Mouse (Mus musculus) kidney, postnatal 25 days (tissue): ENCODE results near the gene Btnl10.
"Not testable (repeated sequence)": the region's sequence is repeated elsewhere in the genome, so short reads cannot be mapped to it uniquely, and the experiment has no call there.

ENCODE experiments used
- DNase-seq, 2 experiments: peaks; one replicate each; pipeline ENCODE4 v3.0.0; 2021; ENCODE audit warnings: mixed read lengths in 2 of 2

Gene Btnl10

DNA sequence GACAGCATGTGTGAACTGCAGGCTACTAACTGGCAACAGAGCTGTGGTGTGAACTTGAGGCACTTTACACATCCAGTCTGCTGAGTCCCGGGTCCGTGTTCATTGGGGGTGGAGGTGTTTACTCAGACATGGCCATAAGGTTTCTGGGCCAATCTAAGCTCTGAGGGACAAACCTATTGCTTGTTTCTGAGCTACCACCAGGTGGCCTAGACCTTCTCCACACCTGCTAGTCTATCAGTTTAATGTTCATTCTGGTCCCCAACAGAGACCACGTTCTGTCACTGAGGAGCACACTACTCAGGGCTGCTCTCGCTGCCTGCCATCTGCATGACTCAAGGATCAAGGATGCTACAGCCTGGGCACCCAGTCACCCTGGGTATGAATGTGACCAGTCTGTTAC, 13.9 kb downstream of the Btnl10 start:
- DNase-seq, result no peak

DNA sequence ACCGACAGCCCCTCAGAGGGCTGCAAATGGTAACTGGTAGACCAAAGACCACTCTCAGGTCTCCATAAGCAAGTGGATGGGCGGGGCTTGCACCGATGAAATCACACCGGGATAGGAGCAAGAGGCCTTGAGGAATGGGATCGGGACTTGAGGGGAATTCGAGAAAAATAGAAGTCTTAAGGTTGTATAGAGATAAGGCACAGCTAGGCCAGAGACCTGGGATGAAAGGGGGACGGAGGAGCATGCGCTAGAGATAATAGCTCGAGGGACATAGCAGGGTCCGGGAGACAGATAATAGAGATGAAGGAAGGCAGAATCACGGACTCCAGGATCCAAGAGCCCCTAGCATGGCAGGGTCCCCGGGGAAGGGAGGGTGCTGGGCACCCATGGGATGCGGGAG, 20.2 kb downstream of the Btnl10 start:
- DNase-seq, result no peak

DNA sequence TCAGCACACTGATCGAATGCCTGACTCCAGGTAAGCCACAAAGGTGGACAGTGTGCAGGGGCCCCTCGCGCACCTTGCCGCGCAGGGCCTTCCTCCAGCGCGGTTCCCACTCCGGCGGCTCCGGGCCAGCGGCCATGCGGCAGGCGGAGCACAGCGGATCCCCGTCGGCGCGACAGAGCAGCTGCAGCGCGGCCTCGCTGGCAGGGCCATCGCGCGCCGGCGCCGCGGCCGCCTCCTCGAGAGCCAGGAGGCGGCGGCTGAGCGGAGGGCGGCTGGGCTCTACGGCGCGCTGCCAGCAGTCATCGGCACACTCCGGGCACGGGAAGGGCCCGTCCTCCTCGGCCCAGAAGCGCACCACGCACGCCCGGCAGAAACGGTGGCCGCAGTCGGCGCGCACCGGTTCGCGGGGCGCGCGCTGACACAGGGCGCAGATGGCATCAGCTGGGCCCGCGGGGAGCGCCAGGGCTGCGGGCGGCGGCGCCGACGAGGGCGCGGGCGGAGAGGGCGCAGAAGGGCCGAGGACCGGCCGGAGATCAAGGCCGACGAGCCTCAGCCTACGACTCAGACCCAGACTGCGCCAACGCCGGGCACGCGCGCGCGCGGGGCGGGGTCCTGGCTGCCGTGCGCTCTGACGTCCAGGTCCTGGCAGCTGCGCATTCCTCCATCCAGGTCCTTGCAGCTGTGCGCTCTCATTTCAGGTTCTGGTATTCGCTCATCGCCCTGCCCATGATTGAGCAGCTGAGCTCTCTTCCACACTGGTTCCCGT, 20.8 kb downstream of the Btnl10 start, which contains the start of gene Rnf187:
Gene Rnf187 (minus strand): TSS at position 595 of the 766 bp plus-strand sequence.
- peak; percentile 93 to 96 for DNase-seq

DNA sequence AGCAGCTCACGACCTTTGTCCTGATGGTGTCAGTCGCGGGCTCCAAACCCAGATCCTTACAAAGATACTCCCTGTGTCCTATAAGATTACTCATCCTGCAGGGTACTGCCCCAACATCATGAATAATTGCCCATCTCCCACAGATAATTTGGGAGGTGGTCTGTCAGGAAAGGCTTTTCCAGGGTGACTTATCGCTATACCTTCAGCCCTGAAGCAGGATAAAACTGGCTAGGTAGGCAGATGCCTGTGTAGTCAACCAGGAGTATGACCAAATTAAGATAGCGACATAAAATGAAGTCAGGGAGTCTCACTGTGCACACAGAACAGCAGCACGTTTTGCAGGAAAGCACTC, 21.4 kb downstream of the Btnl10 start:
- DNase-seq, result no peak

DNA sequence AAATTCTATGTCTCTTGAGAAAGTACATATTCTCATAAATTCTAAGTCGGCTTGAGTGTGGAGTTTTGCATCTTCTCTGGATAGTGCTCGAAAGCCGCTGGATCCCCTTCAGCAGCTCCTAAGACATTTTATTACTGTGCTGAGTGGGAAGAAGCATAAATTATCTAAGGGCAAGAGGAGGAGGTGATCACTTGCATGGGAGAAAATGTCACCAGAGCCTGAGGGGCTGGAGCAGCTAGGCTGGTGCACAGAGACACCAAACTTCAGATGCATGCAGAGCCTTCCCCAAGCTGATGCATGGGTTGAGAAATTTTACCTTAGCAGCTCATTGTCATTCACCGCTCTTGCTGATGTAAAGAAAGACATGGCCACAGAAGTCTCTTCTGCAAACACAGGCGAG, 26.4 kb downstream of the Btnl10 start:
- no peak for DNase-seq

DNA sequence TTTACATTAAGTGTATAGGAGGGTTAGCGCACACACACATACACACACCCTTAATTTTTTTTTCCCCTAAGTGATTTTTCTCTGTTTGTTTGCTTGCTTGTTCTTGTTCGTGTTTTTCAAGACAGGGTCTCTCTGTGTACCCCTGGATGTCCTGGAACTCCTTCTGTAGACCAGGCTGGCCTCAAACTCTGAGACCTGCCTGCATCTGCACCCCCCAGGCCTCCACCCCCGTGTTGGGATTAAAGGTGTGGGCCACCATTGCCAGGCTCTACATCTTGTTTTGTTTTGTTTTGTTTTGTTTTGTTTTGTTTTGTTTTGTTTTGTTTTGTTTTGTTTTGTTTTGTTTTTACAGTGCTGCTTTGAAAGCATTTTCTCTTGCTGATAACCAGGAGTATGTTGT, 29.6 kb downstream of the Btnl10 start:
- no peak for DNase-seq

DNA sequence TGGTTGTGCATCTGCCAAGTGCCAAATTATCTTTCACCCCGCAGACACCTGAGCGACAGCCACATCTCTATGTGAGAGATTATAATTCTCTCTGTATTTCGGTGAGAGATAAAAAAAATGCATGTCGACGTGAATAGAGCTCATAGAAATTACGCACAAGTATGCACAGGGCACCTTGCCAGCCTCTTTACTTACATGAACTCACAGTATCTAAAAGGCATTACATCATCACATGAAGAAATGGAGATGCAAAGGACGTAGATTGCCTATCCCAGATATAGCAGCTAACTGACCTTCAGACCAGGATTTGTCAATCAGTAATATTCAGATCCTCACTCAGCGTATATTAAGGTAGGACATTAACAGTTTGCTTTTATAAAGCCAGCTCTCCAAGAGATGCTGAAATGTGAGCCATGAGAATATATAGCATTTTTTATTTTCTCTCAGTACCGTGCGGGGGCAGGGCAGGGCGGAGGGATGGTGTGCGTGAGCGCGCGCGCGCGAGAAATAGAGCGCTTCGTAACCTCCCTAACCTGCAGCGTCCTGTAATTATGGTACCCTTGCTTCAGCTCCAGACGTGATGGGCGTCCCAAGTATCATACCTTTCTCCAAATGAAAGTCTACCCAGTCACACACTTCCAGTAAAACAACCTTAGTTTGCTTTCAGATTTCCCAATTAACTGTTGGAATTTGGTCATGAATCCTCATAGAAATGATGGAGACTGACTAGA, 30.3 kb downstream of the Btnl10 start:
- no peak for DNase-seq

DNA sequence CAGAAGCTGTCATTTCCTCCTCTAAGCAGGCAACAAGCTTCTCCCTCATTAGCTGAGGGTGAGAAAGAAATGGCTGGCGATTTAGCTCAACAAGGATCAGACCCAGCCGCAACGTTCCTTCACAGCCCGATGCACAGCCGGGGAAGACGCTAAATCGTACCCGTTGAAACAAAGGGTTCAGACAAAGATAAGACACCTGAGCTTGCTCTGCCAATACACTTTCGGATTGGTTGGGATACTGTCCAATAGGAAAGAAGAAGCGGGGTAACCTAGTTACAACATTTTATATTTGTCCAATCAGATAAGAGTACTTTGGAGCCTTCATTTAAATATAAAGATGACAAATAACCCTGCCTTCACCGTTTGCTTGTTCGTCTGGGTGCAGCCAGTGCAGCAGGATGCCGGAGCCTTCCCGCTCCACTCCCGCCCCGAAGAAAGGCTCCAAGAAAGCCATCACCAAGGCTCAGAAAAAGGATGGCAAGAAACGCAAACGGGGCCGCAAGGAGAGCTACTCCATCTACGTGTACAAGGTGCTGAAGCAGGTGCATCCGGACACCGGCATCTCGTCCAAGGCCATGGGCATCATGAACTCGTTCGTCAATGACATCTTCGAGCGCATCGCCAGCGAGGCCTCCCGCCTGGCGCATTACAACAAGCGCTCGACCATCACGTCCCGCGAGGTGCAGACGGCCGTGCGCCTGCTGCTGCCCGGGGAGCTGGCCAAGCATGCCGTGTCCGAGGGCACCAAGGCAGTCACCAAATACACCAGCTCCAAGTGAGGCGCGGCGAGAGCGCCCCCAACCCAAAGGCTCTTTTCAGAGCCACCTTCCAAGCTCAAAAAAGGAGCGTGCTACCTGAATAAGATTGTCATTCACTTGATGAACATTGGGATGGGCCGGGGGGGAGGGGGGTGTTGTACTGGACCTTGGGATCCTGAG, 31.1 kb downstream of the Btnl10 start, which contains the start of gene Hist3h2ba:
Gene Hist3h2ba (plus strand): TSS at position 379 of the 938 bp plus-strand sequence.
- DNase-seq, result peak; percentile 34 to 61

DNA sequence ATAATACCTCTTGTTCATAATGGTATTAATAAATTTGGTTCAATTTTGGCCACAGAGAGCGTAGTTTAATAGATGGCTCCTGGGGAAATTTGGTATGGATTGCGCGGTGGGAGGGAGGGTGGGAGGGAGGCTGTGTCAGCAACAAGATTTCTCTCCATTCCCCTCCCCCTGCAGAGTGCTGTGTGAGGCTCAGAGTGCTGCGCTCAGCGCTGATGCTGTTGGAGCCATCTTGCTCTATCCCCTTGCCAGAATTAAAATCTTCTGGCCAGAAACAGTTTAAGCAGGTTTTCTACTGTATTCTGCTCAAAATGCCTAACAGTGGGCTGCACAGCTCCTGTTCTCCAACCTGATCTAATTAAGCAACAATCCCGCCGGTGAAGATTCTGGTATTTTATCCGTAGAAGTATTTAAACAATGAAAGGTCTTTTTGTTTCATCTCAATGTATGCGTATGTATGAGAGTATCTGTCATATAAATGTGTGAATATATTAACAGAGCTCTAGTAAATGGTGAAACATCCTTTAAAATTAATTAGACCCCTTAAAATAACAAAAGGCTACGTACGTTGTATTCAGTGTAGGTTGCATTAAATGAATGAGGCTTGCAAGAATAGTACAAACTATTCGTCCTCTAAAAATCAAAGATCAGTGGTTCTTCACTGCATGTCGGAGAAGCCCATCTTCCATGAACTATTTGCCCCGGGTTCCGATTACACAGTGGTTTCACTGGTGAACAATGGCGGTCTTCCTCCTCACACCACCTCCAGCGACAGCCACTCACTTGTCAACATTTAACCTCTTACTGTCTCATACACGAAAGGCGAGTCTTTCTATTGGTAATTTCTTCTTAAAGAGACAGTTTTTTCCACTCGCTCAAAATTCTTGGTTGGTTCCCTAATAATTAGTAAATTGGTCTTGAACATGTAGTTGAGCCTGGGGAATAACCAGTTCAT, 32.0 kb downstream of the Btnl10 start:
- DNase-seq, result no peak

DNA sequence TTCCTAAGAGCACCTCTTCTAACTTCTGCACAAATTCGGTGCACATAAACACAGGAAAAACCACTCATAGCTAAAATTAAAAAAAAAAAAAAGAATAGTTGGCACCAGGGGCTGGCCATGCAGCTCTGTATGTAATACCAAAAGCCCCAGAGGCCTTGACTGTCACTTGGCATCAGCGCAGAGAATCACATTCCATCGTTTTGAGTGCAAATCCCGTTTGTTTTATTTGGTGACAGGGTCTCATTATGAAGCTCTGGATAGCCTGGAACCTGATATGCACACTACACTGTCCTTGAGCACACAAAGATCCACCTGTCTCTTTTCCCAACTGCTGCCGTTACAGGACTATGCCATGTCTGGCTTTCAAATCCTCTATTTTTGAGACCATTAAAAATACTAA, 33.5 kb downstream of the Btnl10 start:
- no peak for DNase-seq

DNA sequence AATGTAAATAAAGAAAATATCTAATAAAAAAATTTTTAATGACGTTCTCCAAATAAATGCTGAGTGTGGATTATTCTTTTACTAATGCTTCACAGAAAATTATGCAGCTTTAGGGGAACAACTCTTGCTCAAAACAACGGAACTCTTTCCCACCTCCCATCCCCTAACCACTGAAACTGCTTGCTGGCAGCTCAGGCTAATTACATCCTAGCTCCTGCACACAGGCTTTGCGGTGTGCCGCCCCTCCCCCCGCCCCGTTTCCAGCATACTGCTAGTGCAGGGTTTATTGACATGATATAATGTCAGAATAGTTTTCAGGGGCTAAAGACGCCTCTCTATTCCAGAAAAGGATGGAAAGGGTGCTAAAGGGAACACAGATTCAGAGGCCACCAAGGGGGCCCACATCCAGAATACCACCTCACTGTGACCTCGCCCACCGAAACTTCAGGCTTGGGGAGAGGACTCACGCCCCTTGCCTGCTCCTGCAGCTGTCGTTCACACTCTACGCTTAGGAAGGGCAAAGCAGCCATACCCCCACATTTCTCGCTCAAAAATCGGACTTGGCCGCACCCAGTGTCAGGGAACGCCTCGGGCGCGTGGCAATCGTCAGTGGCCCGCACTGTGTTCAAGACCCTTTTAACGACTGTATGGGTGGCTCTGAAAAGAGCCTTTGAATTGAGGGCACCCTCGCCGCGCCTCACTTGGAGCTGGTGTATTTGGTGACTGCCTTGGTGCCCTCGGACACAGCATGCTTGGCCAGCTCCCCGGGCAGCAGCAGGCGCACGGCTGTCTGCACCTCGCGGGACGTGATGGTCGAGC, 35.9 kb downstream of the Btnl10 start:
- no peak for DNase-seq

DNA sequence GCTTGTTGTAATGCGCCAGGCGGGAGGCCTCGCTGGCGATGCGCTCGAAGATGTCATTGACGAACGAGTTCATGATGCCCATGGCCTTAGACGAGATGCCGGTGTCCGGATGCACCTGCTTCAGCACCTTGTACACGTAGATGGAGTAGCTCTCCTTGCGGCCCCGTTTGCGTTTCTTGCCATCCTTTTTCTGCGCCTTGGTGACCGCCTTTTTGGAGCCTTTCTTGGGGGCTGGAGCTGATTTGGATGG, 36.4 kb downstream of the Btnl10 start:
- not testable (repeated sequence) for DNase-seq

DNA sequence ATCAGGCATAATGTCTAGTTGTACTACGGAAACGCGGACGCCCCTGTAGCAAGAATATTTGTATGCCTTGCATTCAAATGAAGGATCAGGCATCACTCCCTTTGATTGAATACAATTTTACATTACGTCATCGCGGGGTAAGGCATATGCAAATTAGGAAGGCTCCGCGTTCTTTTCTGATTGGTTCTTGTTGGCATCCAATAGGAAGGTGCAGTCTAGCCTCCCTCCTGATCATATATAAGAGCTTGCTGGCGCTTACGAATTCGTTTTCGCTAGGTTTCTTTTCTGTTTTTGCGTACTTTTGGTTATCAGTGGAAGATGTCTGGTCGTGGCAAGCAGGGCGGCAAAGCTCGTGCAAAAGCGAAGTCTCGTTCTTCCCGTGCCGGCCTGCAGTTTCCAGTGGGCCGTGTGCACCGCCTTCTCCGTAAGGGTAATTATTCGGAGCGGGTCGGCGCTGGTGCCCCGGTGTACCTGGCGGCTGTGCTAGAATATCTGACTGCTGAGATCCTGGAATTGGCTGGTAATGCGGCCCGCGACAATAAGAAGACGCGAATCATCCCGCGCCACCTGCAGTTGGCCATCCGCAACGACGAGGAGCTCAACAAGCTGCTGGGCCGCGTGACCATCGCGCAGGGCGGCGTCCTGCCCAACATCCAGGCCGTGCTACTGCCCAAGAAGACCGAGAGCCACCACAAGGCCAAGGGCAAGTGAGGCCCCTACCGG, 36.9 kb downstream of the Btnl10 start, which contains the start of the genes Hist3h2a and Trim17:
Gene Hist3h2a (plus strand): TSS at position 266 of the 723 bp plus-strand sequence.
Gene Trim17 (plus strand): TSS at position 266 of the 723 bp plus-strand sequence.
- DNase-seq, result peak; percentile 83 to 90

DNA sequence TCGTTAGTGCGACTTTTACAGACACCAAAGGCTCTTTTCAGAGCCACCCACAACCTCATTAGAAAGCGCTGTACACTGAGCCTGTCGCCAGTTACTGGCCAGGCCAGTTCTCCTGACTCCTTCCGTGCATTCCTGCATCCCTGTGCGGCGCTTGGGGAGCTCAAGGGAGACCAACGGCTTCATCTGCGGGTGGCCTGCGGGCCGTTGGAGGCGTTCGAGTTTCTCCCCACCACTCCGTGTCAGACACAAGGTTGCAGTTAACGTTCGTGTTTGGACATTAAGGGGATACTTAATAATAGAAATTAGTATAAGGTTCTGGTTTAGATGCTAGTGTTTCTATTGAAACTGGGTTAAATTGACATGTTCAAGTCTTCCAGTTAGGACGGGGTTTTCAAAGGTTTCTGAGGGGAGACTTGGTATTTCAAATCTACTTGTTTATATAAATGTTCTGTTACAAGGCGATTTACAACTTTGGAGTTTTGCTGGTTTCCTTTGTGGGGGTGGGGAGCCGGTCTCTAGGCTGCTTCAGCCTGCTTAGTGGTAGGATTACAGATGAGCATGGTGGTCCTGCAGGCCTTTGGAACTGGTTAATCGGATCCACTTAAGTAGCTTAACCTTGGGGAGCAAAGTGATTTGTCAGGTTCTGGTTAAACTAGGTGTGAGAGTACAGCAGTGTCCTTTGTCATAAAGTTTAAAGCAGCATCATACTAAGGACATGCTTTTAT, 37.6 kb downstream of the Btnl10 start:
- DNase-seq, result no peak

DNA sequence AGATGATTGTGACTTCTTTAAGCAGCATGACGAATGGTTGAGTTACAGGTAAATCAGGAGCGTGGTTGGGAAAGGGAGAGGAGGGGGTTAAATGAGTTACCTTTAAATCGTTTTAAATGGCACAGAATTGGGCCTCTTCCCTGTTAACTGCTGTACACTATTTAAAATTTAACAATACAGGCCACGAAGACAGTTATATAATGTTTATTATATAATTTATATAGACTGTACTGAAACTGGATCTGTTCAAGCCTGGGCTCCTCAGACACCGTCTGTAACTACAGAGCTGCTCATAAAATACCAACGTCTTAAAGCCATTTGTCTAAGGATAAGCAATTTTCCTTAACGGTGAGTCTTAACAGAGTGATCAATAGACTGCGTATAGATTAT, 38.2 kb downstream of the Btnl10 start:
- DNase-seq, result no peak

DNA sequence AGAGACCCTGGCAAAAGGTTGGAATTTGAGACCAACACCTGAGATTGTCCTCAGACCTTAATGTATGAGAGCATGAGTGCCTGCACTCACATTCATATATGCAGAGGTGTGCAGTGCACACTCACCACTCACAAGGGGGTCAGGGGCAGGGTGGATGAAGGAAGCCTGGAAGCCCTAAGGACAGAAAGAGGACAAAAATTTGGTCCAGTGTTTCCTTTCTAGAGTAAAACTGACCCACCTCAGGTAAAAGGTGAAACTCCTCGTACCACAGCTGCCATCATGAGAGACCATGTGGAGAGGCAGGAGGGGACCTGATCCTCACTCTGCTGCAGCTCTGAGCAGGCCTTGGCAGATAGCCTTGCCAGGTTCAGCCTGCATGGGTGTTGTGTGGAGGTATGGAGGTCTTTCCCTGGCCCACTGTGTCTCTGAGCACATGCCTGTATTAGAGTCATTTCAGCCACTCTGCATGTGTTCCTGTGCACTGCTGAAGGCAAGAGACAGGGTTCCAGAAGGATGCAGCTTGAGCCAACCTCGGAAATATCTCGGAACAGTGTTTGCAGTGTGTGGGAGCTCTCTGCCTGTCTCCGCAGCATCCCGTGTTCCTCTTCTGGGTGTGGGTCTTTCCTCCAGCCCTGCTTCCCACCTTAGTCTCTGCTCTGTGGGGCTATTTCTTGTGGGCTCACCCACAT, 39.7 kb downstream of the Btnl10 start:
- no peak for DNase-seq

DNA sequence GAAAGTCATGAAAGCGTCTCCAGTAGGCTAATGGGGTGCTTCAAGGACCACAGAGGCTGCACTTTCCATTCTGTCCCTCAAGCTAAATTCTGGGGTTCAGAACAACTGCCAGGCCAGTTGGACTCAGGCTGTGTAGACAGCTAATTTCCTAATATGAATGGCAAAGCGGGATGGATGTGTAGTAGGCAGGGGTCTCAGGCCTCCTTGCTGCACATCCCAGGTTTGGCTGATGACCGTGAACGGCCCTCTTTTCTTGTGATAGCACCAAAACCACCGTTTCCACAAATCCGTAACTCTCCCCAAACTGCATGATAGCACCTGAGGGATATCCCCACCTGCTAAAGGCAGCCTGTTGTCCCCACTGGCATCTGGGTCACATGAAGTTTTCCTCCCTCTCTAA, 40.8 kb downstream of the Btnl10 start:
- no peak for DNase-seq

DNA sequence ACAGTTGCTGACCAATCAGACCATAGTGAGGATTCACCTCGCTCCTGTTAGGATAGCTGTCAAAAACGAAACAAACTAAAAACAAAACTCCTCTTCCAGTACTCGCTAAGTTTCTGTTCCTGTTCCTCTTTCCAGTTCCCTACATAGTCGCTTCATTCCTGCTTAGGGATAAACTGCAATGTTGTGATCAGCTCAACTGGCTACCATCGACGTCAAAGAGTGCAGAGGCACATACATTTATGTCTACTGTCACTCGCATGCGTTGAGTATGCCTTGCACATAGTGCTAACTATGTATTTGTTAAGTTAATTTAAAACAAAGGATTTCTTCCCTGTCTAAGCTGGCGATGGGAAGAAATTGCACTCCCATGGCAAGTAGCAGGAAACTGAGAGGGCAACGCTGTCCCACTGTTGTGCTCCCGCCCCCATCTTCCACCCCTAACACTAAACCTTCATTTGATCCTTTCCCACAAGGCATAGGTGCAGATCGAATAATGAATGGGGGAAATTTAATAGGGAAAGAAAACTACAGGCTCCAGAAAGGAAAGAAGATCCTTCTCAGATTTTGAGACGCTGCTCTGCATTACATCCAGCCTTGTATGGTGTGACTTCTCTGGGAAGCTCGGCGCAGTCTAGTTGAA, 41.6 kb downstream of the Btnl10 start:
- no peak for DNase-seq
